Mouse (Mus musculus): ENCODE measurements around the gene Hist1h3e. TPM values are rescaled to one million over a fixed set of nuclear protein-coding genes. Genes with fewer than 3 reads are reported as not detected.
"Not testable (repeated sequence)": the region's sequence is repeated elsewhere in the genome, so short reads cannot be mapped to it uniquely, and the experiment has no call there.

The Hist1h3e gene
- 0.83 and 1.6 TPM in 2 replicates for polyA plus RNA-seq (2012; rRNA removed)

- DNase-seq (ENCODE audit: low spot score) = peak; percentile 90
Measured at GRCm38 (mm10) chr13:23561883-23562659, at the start of gene Hist1h3e. Hist1h3e (minus strand) TSS chr13:23562369.

DNA sequence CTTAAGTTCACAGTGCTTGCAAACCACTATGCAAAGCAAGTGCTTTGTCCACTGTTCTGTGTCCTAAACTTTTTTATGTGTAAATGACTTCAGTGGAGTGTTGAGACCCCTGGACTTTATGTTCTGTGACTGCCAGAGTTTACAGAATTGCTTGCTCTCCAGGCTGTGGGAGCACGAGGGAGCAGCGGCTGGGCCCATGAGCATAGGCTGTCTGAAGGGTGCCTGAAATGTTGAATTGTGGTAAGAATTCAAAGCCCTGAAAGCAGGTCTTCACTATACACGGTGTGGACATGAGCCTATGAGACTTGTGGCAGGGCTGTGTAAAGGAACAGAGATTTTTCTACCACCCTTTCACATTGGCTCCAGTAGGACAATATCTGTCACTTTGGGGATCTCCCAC is 49.5 kb upstream of the Hist1h3e start:
- DNase-seq (ENCODE audit: low spot score) = no peak

DNA sequence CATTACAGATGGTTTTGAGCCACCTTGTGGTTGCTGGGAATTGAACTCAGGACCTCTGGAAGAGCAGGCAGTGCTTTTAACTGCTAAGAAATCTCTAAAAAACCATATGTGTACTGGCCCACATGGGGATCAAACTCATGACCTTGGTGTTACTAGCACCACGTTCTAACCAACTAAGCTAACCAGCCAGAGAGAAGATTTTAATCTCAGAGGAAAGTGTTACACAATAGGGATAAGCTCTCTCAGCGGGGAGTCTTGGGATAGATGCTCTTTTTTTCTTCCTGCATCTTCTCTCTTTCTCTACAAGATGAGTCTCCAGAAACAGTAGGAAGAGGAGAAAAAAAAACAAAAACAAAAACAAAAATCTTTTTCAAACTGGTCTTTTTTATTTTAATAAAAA is 48.2 kb upstream of the Hist1h3e start:
- DNase-seq (ENCODE audit: low spot score) = no peak

DNA sequence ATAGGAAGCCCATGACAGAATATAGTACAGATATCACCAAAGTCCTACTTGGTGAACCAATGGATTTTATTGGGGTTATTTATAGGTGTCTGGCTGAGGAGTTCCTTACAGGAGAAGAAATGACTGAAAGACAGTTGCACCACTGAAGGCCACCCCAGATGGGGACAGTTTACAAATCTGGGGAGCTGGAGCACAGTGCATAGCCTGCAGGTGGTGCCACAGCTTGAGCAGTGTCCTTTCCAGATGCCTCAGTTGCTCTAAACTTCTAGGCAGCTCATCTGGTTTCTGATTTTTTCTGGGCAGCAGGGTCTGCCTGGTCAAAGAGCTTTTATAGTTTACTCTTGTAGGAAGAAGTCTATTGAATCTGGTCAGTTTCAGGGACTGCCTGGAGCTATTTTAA is 47.7 kb upstream of the Hist1h3e start:
- no peak for DNase-seq (ENCODE audit: low spot score)

DNA sequence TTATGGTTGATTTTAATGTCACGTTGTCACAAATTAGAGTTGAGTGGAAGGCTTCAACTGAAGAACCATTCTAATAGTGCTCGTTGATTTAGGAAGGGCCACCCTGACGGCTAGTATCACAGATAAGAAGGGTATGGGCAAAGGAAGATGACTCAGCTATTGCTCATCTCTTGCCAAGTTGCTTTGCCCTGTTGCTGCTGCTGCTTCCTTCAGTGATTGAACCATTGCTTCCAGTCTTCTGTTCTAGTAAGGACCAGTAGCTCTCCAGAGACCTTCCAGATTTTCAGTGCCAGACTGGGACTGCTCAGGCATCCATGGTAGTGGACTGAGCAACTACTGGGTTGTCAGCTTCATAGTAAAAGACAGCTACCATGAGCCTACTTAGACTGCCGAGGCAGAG is 47.0 kb upstream of the Hist1h3e start:
- no peak for DNase-seq (ENCODE audit: low spot score)

- DNase-seq (ENCODE audit: low spot score) = no peak
Measured at GRCm38 (mm10) chr13:23605052-23605451, 42.9 kb upstream of the Hist1h3e start.

DNA sequence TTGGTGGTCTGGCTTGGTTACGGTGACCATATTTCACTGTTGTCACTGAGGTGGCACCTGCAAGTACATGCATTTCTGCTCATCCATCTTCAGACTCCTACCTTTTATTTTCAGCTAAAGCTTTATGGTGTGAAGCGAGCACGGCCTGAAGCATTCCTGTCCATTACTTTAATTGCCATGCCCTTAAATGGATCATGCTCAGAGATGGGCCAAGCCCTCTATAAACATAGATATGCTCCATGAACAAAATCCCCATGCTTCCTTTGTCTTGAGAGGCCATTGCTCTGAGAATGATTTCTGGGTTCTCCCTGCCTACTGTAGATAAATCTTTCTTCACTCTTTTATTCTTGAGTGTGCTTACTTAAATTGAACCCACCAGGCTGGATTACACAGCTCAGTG is 42.3 kb upstream of the Hist1h3e start:
- DNase-seq (ENCODE audit: low spot score) = no peak

DNA sequence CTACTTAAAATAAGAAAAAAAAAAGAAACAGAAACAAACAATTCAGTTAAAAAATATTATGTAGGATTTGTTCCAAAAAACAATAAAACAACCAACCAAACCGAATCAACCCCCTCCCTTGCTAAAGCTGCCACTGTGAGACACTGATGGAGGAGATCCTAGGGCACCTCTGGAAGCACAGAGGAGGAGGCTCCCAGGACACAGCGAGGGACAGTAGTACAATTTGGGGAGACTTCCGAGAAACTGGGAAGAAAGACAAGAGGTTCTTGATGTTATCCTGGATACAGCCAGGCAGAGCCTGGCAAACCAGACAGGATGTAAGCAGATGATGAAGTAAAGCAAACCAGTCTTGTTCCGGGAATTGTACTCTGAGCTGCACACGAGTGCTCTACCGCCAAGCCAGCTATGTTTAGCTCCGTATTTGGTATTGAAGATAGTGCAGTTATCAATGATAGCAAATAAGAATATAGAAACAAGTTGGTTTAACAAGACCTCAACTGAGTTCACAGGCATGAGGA is 41.1 kb upstream of the Hist1h3e start:
- no peak for DNase-seq (ENCODE audit: low spot score)

- peak; percentile 55 for DNase-seq (ENCODE audit: low spot score)
Measured at GRCm38 (mm10) chr13:23597957-23598356, 35.8 kb upstream of the Hist1h3e start.

DNA sequence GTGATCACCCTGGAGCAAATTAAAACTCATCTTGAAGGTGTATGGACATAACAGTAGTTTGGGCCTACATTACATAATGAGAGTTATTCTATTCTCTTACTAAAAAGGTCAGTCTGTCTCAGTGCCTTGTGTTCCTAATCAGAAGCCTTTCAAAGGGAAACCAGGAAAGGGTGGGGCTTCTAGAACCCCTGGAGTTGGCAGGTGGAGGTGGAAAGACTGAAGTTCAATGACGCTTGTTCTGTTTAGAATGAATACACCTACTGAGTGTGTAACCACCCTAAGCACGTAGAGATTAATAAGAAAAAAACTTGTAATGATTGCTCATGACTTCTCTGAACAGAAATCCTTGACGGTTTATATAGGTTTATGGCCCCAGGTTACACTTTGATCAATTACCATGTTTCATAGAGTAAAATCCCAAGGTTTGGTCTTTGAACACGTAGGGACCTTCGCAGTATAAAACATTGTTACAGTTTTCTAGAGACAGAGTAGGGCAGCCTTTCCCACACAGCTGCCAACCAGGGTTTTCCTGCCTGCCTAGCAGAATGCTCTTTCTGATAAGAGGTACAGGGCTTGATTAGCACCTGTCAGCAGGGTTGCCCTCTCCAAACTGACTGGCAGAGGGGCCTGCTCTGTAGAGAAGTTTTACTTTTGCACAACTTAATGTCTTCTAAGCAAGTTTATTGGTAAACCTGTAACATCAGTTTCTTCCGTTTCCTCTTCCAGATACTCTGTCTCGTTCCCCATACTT is 33.6 kb upstream of the Hist1h3e start:
- no peak for DNase-seq (ENCODE audit: low spot score)

- DNase-seq (ENCODE audit: low spot score) = no peak
Measured at GRCm38 (mm10) chr13:23595185-23595584, 33.0 kb upstream of the Hist1h3e start.

- DNase-seq (ENCODE audit: low spot score) = no peak
Measured at GRCm38 (mm10) chr13:23593051-23593770, 31.0 kb upstream of the Hist1h3e start.

DNA sequence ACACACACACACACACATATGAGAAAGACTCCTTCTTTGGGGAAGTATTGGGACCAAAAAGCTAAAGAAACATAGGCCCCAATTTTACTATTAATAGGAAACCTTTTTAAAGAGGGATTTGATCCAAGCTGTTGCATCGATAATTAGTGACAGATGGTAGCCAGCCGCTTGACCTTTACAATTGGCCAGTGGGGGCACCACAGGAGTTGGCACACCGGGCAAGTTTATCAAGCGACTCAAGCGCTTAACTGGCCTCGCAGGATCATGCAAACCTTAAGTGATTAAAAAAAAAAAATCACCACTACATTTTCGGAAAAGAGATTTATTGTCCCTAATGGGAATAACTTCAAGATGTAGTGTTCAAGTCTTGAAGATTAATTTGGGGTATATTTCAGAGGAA is 30.4 kb upstream of the Hist1h3e start:
- DNase-seq (ENCODE audit: low spot score) = no peak

GRCm38 (mm10) chr13:23591886-23592285 is 29.7 kb upstream of the Hist1h3e start:
- not testable (repeated sequence) for DNase-seq (ENCODE audit: low spot score)

GRCm38 (mm10) chr13:23591206-23591605 is 29.0 kb upstream of the Hist1h3e start:
- DNase-seq (ENCODE audit: low spot score) = no peak

DNA sequence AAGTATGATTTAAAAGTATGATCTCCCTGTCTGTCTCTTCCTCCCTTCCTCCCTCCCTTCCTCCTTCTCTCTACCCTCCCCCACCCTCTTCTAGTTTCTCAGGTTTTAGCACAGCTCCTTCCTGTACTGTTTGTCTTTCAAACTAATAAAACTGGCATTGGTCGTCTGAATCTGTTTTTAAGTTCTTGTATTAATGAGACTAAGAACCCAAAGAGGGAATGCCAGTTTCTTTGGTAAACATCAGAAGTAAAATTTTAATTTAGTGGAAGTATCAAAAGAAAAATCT is 24.7 kb upstream of the Hist1h3e start:
- no peak for DNase-seq (ENCODE audit: low spot score)

- no peak for DNase-seq (ENCODE audit: low spot score)
Measured at GRCm38 (mm10) chr13:23586099-23586939, 24.1 kb upstream of the Hist1h3e start.

- DNase-seq (ENCODE audit: low spot score) = peak; percentile 48
Measured at GRCm38 (mm10) chr13:23585442-23586098, 23.4 kb upstream of the Hist1h3e start.

GRCm38 (mm10) chr13:23585029-23585441 is 22.9 kb upstream of the Hist1h3e start:
- DNase-seq (ENCODE audit: low spot score) = peak; percentile 65

- no peak for DNase-seq (ENCODE audit: low spot score)
Measured at GRCm38 (mm10) chr13:23584331-23584730, 22.2 kb upstream of the Hist1h3e start.

Data from urinary bladder, adult 2 months (tissue).